Mouse (Mus musculus) kidney, postnatal 36 days (tissue): ENCODE results near the gene Olfr830.
"Not testable (repeated sequence)": the region's sequence is repeated elsewhere in the genome, so short reads cannot be mapped to it uniquely, and the experiment has no call there.

Experiments
- DNase-seq, 2 experiments: peaks; one replicate each; pipeline ENCODE4 v3.0.0; 2021 to 2022; ENCODE audit warnings: mixed read lengths in 2 of 2

Olfr830 gene

DNA sequence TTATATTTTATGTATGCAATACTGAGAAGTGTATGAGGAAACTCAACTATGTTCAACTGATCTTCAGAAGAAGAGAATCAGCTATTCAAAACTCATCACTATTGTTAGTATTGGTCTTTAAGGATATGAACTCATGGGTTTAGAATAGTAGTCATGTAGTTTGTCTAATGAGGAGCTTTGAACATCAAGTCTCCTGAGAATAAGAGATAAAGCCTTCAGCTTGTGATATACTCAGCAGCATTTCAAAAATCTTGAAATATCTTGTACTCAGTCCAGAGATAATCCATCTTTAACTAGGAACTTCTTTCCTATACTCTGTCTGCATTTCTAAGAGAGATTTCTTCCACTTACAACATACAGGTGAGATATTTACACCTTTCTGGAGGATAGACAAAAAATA is at the start of gene Olfr830:
Gene Olfr830 (plus strand): TSS at position 301 of the 400 bp plus-strand sequence.
- DNase-seq, result no peak

DNA sequence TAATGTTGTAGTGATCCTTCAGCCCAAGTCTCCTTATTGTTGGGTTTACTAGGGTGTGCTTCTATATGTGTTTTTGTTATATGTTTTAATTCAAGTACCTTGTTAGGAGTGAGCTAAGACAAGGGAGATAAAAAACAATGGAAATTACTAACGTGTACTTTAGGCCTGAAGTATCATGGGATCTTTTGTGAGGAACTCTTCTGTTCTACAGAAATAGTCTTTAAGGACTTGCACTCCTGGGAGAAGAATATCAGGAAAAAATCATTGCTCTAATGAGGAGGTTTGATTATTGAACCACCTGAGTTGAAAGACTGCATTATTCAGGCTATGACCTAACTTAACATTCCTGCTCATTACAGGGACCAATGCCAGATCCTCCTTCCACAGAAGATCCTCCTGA is 19.9 kb upstream of the Olfr830 start, which contains the start of gene Olfr829:
Gene Olfr829 (plus strand): TSS at position 301 of the 400 bp plus-strand sequence.
- no peak for DNase-seq

DNA sequence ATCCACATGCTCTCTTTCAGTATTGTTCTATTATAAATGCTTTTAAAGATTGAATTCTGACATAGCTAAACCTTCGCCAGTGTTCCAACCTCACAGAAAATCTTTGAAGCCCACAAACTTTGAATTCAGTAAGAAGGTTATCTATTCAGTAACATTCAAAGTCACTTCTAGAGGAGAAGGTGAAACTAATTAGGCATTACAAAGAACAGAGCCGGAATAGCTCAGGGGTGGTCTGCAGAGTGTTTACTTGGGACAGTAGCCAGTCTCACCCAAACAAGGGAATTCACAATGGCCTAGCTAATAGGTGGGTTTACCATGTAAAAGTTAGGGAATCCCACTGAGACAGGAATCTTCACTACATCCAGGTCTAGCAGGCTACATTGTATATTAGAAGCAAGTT is 33.2 kb downstream of the Olfr830 start:
- not testable (repeated sequence) for DNase-seq

DNA sequence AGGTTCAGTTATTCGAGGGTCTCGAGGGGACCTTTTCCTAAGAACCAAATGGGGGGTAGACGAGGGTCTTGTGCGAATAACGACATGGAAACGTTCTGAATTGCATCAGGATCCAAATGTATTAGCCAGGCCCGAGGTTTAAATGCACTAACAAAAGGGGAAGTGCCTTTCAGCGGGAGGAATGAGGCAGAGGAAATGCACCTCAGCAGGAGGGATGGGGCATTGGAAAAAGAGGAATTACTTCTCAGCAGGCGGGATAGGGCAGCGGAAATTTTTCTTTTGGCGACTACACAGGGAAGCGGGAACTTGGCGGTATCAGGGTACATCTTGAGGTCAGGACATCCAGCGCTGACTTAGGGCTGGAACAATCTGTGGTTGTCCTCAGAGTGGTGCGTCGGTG is 53.4 kb downstream of the Olfr830 start:
- not testable (repeated sequence) for DNase-seq
